Mouse (Mus musculus) hindbrain, postnatal 0 days (tissue): ENCODE data around the gene Akap5. TPM values are rescaled to one million over a fixed set of nuclear protein-coding genes. Genes with fewer than 3 reads are reported as not detected.

Experiments
- ATAC-seq: fragments of 200-750 bp; cut with Nextera tagmentation; 2 replicates; pipeline ENCODE4 v1.8.0; 2017; ENCODE audit warnings: mild to moderate bottlenecking, moderate TSS enrichment, moderate library complexity
- DNase-seq: peaks from one replicate; pipeline ENCODE4 v3.0.0-alpha.2; 2015; ENCODE audit warnings: low spot score
- H3K27ac ChIP-seq: fragments of 300-500 bp; sonication (generic); 2 replicates; pipeline ENCODE4 v1.5.1; 2014; ENCODE audit warnings: mild to moderate bottlenecking
- H3K27me3 ChIP-seq: fragments of 300-500 bp; sonication (generic); 2 replicates; pipeline ENCODE4 v1.6.1; 2014; ENCODE audit warnings: low read length, mixed read lengths; ENCODE audit not compliant: insufficient read depth
- H3K36me3 ChIP-seq: fragments of 300-500 bp; sonication (generic); 2 replicates; pipeline ENCODE4 v1.6.1; 2014; ENCODE audit warnings: low read length, mixed read lengths; ENCODE audit not compliant: insufficient read depth
- H3K4me1 ChIP-seq: fragments of 300-500 bp; sonication (generic); 2 replicates; pipeline ENCODE4 v1.6.1; 2014; ENCODE audit warnings: antibody characterized with exemption, low read length, mixed read lengths; ENCODE audit not compliant: insufficient read depth
- H3K4me2 ChIP-seq: fragments of 300-500 bp; sonication (generic); 2 replicates; pipeline ENCODE4 v1.6.1; 2014; ENCODE audit warnings: low read depth, mild to moderate bottlenecking, low read length, moderate library complexity, mixed read lengths
- H3K4me3 ChIP-seq: fragments of 300-500 bp; sonication (generic); 2 replicates; pipeline ENCODE4 v1.5.1; 2014; ENCODE audit warnings: low read length
- H3K9ac ChIP-seq: fragments of 300-500 bp; sonication (generic); replicated peaks from 2 replicates; pipeline ENCODE4 v1.6.1; 2014; ENCODE audit warnings: mild to moderate bottlenecking, low read length, moderate library complexity, mixed read lengths
- H3K9me3 ChIP-seq: fragments of 300-500 bp; sonication (generic); 2 replicates; pipeline ENCODE4 v1.6.1; 2016; ENCODE audit warnings: low read length, mixed read lengths
- CTCF ChIP-seq: IDR thresholded peaks from 2 replicates; pipeline ENCODE4 v1.5.1; 2016; ENCODE audit warnings: antibody characterized with exemption, control low read depth, low read depth
- WGBS: fragments of 180-500 bp; shearing (Covaris S2); extraction: QIAGEN DNeasy Blood & Tissue Kit; methylation state at CpG from one replicate; pipeline ENCODE4 v1.1.7; 2014; 5-methylcytosine and 5-hydroxymethylcytosine counted together
- polyA plus RNA-seq: library from polyadenylated mRNA; unstranded; fragments of >200 nt; fragmentation: Nextera tagmentation; extraction: Ambion mirVana; gene quantifications from 2 replicates; pipeline ENCODE4 v1.2.1, GENCODE M21; 2015
- total RNA-seq: library from RNA; depleted of rRNA; stranded (reverse); fragments of >200 nt; gene quantifications from 2 replicates; pipeline ENCODE4 v1.2.3, GENCODE M21; 2014

Akap5 gene
- total and polyA plus RNA-seq, 2 experiments from 2014 or later = 12.5 to 13.1 TPM

DNA sequence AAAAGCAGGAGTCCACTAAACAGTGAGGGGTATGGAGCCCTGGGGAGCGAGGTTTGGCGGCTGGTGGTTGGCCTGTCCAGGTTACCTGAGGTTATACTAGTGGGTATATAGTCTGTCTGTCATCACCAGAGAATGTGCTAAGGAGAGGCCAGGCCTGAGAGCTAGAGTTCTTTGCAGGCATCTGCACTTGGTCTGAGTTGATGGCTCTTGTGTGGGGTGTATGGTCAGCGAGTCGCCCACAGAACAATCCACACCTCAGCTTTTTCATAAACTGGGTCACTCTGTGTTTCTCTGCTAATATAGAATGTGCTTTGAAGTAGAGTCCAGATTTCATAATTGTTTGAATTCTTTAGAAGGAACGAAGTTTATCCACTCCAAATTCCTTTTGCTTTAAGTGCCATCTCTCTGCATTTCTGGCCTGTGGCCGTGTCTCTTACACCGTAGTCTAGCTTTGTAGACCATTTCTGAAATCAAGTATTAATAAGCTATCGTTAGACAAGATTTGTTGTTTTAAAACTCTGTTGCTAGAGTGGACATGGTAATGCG is 25.3 kb upstream of the Akap5 start:
- TF ChIP-seq CTCF = no peak
- no peak overlapping the region for H3K4me3 ChIP-seq
- H3K27me3 ChIP-seq = no peaks in the 10 kb centered on the region
- no peak overlapping the region for H3K4me2 ChIP-seq
- ATAC-seq (no peak), DNase-seq (no peak)
- H3K27ac ChIP-seq = no peak overlapping the region
- no peak overlapping the region for H3K9ac ChIP-seq
- H3K4me1 ChIP-seq = no peaks in the 10 kb centered on the region
- 97% methylated on average over 9 of the region's 9 CpGs for WGBS
- no peaks in the 10 kb centered on the region for H3K9me3 ChIP-seq
- H3K36me3 ChIP-seq = peaks cover 20% of the 10 kb centered on the region; the same call in 1 of the 2 replicates

DNA sequence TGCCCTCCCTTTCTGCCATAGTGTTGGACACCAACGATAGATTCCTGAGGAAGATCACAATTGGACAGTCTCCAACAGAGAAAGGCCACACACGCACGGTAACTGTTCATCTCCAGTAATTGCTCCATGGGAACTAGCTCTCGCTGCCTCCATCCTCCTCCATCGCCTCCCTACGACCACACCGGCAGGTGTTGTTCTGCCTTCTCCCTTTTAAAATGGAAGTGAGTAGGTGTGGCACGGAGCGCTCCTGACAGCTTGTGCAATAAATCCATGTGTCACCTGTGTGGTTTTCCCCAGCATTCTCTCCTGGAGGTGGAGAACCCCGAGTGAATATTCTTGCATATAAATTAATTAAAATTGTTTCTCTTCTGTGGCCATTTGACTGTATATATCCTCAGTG is 24.3 kb upstream of the Akap5 start:
- no peak for TF ChIP-seq CTCF
- H3K9me3 ChIP-seq = no peaks in the 10 kb centered on the region
- ATAC-seq = no peak
- H3K4me2 ChIP-seq = no peak overlapping the region
- no peak overlapping the region for H3K9ac ChIP-seq
- H3K36me3 ChIP-seq = peaks cover 17% of the 10 kb centered on the region; the same call in 1 of the 2 replicates
- 85% methylated on average over 10 of the region's 10 CpGs for WGBS
- no peaks in the 10 kb centered on the region for H3K4me1 ChIP-seq
- H3K4me3 ChIP-seq = no peak overlapping the region
- H3K27me3 ChIP-seq = no peaks in the 10 kb centered on the region
- no peak for DNase-seq
- H3K27ac ChIP-seq = no peak overlapping the region

DNA sequence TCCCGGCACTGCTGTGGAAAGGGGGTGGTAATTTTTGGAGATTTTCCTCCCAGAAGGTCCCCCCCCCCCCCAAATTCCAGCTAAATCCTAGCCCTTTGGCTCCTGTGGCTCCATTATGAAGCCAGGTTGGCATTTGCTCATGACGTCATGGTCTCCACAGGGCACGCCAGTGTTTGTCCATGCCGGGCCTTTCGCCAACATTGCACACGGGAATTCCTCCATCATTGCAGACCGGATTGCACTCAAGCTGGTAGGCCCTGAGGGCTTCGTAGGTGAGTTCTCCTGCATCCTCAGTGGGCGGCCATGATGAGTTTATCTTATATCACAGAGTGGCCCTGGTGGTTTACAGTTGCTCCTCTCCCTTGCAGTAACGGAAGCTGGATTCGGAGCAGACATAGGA is 21.2 kb upstream of the Akap5 start:
- H3K9ac ChIP-seq = no peak overlapping the region
- peak; percentile 24; the same call in 1 of the 2 replicates for ATAC-seq
- H3K36me3 ChIP-seq = peaks cover 11% of the 10 kb centered on the region; the same call in 1 of the 2 replicates
- no peak for TF ChIP-seq CTCF
- no peak overlapping the region for H3K4me3 ChIP-seq
- no peak for DNase-seq
- H3K27ac ChIP-seq = peak overlapping the region; percentile 46
- H3K9me3 ChIP-seq = no peaks in the 10 kb centered on the region
- H3K4me2 ChIP-seq = no peak overlapping the region
- H3K27me3 ChIP-seq = no peaks in the 10 kb centered on the region
- no peaks in the 10 kb centered on the region for H3K4me1 ChIP-seq
- WGBS = 66% methylated on average over 11 of the region's 11 CpGs

DNA sequence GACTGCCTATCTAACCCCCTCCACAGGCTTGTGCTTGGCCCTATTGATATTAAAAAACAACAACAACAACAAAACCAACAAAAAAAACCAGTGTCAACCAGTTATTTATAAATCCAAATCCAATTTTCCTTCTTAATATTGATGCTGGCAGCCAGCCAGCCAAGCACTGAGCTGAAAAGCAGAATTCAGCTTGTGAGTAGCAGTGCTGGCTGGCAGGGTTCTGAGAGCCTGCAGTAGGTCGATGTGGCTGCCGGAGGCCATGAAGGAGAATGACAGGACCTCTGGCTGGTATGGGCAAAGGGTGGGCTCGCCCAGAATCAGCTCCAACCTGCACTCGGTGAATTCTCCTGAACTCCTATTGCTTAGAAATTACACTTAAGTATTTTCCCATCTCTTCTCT is 20.5 kb upstream of the Akap5 start:
- peak; percentile 62 for DNase-seq
- Histone ChIP-seq H3K36me3 (peaks cover 7% of the 10 kb centered on the region; the same call in 1 of the 2 replicates), H3K4me3 (no peak overlapping the region), H3K4me2 (no peak overlapping the region), H3K9ac (no peak overlapping the region), H3K4me1 (no peaks in the 10 kb centered on the region), H3K27ac (peak overlapping the region; percentile 46; the same call in 1 of the 2 replicates), H3K27me3 (no peaks in the 10 kb centered on the region), H3K9me3 (no peaks in the 10 kb centered on the region)
- ATAC-seq = no peak
- WGBS = 25% methylated on average over 4 of the region's 4 CpGs
- TF ChIP-seq CTCF = no peak

DNA sequence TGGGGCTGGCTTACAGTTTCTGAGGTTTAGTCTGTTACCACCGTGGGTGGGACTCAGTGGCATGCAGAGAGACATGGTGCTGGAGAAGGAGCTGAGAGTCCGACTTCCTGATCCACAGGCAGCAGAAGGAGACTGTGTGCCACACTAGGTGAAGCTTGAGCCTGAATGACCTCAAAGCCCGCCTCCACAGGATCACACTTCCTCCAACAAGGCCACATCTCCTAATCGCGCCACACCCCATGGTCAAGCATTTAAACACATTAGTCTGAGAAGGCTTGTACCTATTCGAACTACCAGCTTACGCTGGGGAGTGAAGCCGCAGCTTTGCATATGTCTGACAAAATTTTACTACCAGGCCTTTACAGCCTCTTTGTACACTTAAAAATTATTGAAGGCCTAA is 19.6 kb upstream of the Akap5 start:
- H3K9me3 ChIP-seq = no peaks in the 10 kb centered on the region
- ATAC-seq (no peak), DNase-seq (no peak)
- H3K27me3 ChIP-seq = no peaks in the 10 kb centered on the region
- no peak overlapping the region for H3K27ac ChIP-seq
- H3K9ac ChIP-seq = no peak overlapping the region
- peaks cover 7% of the 10 kb centered on the region; the same call in 1 of the 2 replicates for H3K36me3 ChIP-seq
- WGBS = 88% methylated on average over 8 of the region's 8 CpGs
- H3K4me2 ChIP-seq = no peak overlapping the region
- no peaks in the 10 kb centered on the region for H3K4me1 ChIP-seq
- no peak for TF ChIP-seq CTCF
- H3K4me3 ChIP-seq = no peak overlapping the region

DNA sequence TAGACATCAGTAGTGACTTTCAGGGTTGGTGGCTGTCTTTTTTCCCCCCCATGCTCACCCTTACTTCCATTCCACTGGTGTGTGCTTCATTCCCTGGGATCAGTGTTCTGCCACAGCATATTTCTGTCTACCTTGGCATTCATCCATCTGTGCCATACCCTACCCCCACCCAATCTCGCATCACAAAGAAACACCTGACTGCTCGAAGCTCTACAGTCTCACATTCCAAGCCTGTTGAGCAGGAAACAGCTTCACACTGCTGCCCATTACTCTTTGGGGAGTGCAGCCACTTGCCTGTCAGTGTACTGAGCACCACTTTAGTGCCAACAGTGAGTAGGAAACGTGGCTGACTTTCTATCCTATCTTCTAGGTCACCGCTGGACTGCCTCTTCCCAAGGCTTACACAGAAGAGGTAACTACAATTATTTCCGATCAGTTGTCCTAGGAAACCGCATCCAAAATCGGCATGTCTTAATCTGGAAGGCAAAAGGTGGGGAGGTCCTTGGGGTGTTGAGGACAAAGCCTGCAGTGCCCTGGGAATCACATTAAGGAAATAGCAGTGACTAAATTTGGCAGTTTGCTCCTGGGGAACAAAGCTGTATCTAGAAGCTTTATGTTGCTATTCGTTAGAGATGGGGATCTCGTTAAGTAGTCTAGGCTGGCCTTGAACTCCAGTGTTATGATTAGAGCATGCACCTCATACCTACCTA is 17.7 kb upstream of the Akap5 start:
- 0 out of 2 replicates have a peak, but pooled peaks cover 4% of the 10 kb centered on the region for H3K36me3 ChIP-seq
- no peak overlapping the region for H3K4me2 ChIP-seq
- ATAC-seq (0 out of 2 replicates have a peak, but pooled peaks have one; percentile 42), DNase-seq (no peak)
- 60% methylated on average over 9 of the region's 9 CpGs for WGBS
- H3K27ac ChIP-seq = 0 out of 2 replicates have a peak overlapping the region, but pooled peaks have one; percentile 26
- H3K9ac ChIP-seq = no peak overlapping the region
- no peaks in the 10 kb centered on the region for H3K27me3 ChIP-seq
- H3K4me1 ChIP-seq = no peaks in the 10 kb centered on the region
- TF ChIP-seq CTCF = no peak
- H3K9me3 ChIP-seq = no peaks in the 10 kb centered on the region
- no peak overlapping the region for H3K4me3 ChIP-seq

DNA sequence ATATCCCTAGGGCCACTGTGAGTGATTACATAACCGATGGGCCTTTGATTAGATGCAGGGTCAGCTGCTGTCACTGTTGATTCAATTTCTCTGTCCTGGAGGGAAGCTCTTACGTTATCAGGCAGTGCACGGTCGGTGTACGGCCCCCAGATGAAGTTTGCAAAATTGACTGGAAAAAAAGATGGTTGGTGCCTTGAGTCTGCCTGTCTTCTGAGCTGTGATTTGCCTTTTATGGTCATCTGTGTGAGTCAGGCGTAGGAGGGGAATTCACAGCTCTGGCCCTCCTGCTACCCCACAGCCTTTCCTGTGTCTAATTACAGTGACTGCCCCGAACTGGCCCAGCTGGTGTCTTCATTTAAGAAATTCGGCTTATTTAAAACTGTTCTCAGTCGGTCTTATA is 16.7 kb upstream of the Akap5 start:
- no peak overlapping the region for H3K4me2 ChIP-seq
- H3K9ac ChIP-seq = no peak overlapping the region
- no peak for DNase-seq
- no peaks in the 10 kb centered on the region for H3K4me1 ChIP-seq
- no peaks in the 10 kb centered on the region for H3K27me3 ChIP-seq
- no peak for ATAC-seq
- H3K9me3 ChIP-seq = no peaks in the 10 kb centered on the region
- peak overlapping the region; percentile 26; the same call in 1 of the 2 replicates for H3K27ac ChIP-seq
- no peak overlapping the region for H3K4me3 ChIP-seq
- 55% methylated on average over 9 of the region's 9 CpGs for WGBS
- H3K36me3 ChIP-seq = 0 out of 2 replicates have a peak, but pooled peaks cover 10% of the 10 kb centered on the region
- TF ChIP-seq CTCF = no peak
